Mouse (Mus musculus) heart, postnatal 14 days (tissue): ENCODE results near the gene Brd1. TPM values are rescaled to one million over a fixed set of nuclear protein-coding genes. Genes with fewer than 3 reads are reported as not detected.

ENCODE experiments used
- DNase-seq, 2 experiments: peaks; one replicate each; pipeline ENCODE4 v3.0.0; 2021 to 2022
- intact Hi-C: fragments of 180-260 bp; cut with DNase I; formaldehyde crosslinking; loops from one replicate; pipeline ENCODE4 v1.15.1; 2025
- total RNA-seq, 2 experiments: library from RNA; stranded (reverse); gene quantifications; 2 replicates each; pipeline ENCODE4 v1.2.3; 2021

The Brd1 gene
- total RNA-seq, 2 experiments from 2014 or later = 35.1 to 35.8 TPM

GRCm38 (mm10) chr15:88696055-88696454, 38.0 kb downstream of the Brd1 start:
- intact Hi-C loops = no loop called here
- no peak for DNase-seq

GRCm38 (mm10) chr15:88694033-88694432, 40.0 kb downstream of the Brd1 start:
- intact Hi-C loops = no loop called here
- DNase-seq = no peak

- intact Hi-C loops = no loop called here
- no peak for DNase-seq
These were observed 41.3 kb downstream of the Brd1 start for GRCm38 (mm10) chr15:88692720-88693119.

GRCm38 (mm10) chr15:88691129-88691528, 42.9 kb downstream of the Brd1 start:
- no peak for DNase-seq
- intact Hi-C loops = no loop called here

GRCm38 (mm10) chr15:88688120-88688519, 45.9 kb downstream of the Brd1 start:
- DNase-seq = peak in 1 of 2 experiments; percentile 26
- intact Hi-C loops = no loop called here

GRCm38 (mm10) chr15:88686725-88687124, 47.3 kb downstream of the Brd1 start:
- DNase-seq = no peak
- intact Hi-C loops = no loop called here

GRCm38 (mm10) chr15:88684039-88684438, 50.0 kb downstream of the Brd1 start:
- intact Hi-C loops = no loop called here

GRCm38 (mm10) chr15:88680931-88681330, 53.1 kb downstream of the Brd1 start:
- intact Hi-C loops = no loop called here
- peak in 1 of 2 experiments; percentile 27 for DNase-seq

More at GRCm38 (mm10) chr15:88684039-88684438, 50.0 kb downstream of the Brd1 start:
- DNase-seq = no peak

- no peak for DNase-seq
- intact Hi-C loops = no loop called here
These were observed 56.5 kb downstream of the Brd1 start for GRCm38 (mm10) chr15:88677568-88677967.

GRCm38 (mm10) chr15:88675998-88676397, 58.0 kb downstream of the Brd1 start:
- intact Hi-C loops = no loop called here
- no peak for DNase-seq

GRCm38 (mm10) chr15:88668693-88669092, 65.3 kb downstream of the Brd1 start:
- intact Hi-C loops = no loop called here
- no peak for DNase-seq

- DNase-seq = no peak
- intact Hi-C loops = no loop called here
These were observed 66.4 kb downstream of the Brd1 start for GRCm38 (mm10) chr15:88667653-88668052.

GRCm38 (mm10) chr15:88665846-88666245, 68.2 kb downstream of the Brd1 start:
- intact Hi-C loops = no loop called here
- DNase-seq = no peak

- no peak for DNase-seq
- intact Hi-C loops = no loop called here
These were observed 71.0 kb downstream of the Brd1 start for GRCm38 (mm10) chr15:88663041-88663440.

- peak; percentile 48 to 65 for DNase-seq
- intact Hi-C loops = no loop called here
These were observed 71.8 kb downstream of the Brd1 start for GRCm38 (mm10) chr15:88662111-88662850.

GRCm38 (mm10) chr15:88661654-88662053, 72.4 kb downstream of the Brd1 start:
- intact Hi-C loops = no loop called here
- DNase-seq = no peak

GRCm38 (mm10) chr15:88652006-88652405, 82.0 kb downstream of the Brd1 start:
- DNase-seq = no peak

GRCm38 (mm10) chr15:88651019-88651418, 83.0 kb downstream of the Brd1 start:
- DNase-seq = peak; percentile 44 to 64
- intact Hi-C loops = loop anchor here (5.0 kb wide), 1 partner anchor 1024 kb away; no protein-coding TSS in a partner anchor

More at GRCm38 (mm10) chr15:88652006-88652405, 82.0 kb downstream of the Brd1 start:
- intact Hi-C loops = loop anchor here (5.0 kb wide), 1 partner anchor 1025 kb away; no protein-coding TSS in a partner anchor
